Mouse (Mus musculus): ENCODE measurements around the gene Mical2.

DNA sequence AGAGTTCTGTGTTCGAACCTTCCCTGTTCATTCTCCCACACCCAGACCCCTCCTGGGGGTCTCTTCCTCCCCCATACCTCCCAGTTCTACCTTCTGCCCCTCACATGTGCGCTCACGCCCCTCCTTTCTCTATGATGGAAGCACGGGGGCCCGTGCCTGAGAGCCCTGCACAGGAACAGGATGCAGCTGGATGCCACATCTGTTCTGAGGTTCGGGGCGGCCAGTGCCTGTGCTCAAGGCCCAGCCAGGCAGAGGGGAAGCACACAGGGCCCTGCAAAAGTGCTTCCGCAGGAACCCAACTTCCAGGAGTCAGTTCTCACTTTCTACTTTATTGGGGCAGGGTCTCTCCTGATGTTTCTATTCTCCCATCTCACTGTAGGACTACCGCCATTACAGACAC is 149.4 kb downstream of the Mical2 start:
- TF ChIP-seq POLR2A (IDR thresholded peaks at IDR 0.05; ENCODE audit: borderline replicate concordance, low read depth, low read length) (no peak), CTCF (IDR thresholded peaks at IDR 0.05; ENCODE audit: low read depth, low read length) (no peak)

All from bone marrow macrophage, adult 2 months (primary cell).